Mouse (Mus musculus) thymus, adult 18-20 months (tissue): ENCODE data around the gene Slc35a5.

Source experiments
- DNase-seq, 2 experiments: peaks; one replicate each; pipeline ENCODE4 v3.0.0; 2022; ENCODE audit warnings: mixed read lengths in 2 of 2

The Slc35a5 gene

DNA sequence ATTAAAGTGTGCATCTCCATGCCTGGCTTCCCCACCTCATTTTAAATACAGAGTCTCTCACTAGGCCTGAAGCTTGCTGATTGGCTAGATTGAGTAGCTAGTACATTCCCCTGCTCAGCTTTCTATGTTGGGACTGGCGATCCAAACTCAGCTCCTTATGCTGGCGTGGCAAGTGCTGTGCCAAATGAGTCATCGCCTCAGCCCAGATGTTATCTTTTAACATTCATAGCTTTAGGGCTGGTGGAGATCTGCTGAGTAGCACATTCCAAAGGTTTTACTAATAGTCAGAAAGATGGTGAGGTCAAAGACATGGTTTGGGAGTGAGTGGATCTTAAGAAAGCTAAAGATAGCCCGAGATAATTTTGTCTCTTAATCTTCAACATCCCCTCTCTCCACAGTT is 48.0 kb downstream of the Slc35a5 start:
- DNase-seq, result no peak

DNA sequence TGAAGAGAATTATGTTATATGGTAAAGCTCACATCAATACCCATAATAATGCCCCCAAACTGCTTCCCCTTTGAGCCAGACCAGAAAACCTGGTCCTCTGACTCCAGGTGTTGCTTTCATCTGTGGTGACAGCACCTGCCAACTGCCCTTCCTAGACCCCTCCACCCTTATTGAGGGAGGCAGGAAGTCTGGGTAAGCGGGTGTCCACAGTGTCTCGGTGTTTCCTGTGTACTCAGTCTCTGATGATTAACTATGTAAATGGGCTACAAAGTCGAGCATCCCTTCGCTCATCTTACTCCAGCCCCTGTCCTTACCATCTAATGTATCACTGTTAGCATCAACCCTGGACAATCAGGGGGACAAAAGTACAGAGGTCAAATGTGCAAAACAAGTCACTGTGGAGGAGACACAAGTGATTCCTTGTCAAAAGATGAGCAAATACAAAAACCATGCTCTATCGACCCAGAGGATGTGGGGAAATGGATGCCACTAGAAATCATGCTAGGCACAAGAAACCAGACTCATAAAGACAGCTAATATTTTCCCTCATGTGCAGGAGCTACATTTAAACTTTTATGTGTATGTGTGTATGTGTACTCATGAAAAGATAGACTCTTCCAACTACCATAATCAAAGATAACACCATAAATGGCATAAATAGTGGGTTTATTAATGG is 50.2 kb downstream of the Slc35a5 start:
- no peak for DNase-seq

DNA sequence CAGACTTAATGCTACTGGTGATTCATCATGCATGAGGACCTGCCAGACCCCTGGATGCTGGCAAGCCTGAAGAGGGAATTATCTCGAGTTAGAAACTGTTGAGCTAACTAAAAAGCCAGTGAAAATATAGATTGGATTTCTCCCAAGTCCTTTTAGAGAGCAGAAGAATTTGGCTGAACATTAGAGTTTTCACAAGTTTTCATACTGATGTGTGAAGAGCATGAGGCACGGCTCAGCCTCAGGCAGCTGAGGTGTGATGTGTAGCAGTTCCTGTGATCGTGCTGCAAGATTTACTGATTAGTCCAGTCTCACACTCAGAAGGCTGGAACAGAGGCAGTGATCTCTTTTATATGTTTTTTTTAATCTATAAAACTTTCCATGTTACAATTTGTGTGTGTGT is 53.5 kb downstream of the Slc35a5 start:
- DNase-seq, result no peak

DNA sequence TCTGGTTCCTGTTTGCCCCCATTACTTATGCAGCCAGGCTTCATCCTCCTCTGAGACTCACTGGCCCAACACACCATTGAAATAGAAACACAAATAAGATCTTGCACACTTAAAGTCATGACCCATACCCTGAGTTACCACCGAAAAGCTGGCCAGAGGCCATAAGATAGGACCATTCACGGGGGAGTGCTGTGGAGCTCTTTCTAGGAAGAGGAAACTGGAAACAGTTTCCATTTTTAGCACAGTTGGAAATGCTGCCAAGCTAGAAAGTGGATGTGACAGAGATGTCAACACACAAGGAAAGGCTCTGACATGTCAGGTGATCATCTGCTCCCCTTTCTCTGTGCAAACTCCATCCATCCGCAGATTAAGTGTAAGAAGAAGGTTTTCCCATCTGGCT is 57.6 kb downstream of the Slc35a5 start:
- DNase-seq, result no peak

DNA sequence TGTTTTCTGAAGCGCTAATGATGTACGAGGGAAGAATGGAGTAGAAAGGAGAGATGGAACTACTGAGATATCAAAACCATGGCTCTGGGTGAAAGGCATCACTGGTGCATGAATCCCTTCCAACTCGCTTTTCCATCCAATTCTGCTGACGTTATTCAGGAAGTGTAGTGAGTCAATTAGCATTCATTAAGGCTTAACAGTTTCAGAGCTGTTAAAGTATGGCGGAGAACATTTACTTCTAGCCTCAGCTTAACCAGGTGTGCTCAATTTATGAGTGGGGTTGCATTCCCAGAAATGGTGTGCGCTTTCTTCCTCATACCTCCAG is 59.7 kb downstream of the Slc35a5 start:
- no peak for DNase-seq

DNA sequence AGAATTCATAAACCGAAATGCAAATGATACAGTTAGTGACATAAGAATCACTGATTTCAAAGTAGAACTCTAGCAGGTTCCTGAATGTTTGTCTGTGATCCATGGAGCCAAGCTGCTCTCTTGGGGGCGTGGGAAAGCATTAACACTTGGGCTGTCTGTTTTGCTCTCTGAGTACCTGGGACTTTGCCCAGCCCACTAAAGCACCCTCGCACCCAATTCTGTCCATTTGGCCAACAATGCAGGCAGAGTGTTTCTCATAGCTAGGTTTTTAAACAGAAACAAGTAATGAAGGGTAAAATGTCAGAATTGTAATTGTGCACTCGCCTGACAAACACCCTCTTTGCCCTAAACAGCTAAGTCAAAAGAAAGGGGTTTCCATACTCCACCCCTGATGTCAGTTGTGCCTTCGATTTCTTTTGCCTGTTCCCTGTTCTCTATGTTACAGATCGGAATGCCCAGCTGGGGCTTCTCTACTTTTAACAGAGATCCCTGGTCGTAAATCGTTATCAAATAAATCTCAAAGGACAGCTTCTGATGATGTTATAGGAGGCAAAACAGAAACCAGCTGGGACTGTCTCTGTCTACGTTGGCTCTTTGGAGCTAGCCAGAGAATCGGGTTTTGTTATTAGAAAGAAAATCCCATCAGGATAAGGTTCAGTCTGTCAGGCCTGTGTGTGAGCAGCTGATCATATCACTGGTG is 60.2 kb downstream of the Slc35a5 start:
- no peak for DNase-seq

DNA sequence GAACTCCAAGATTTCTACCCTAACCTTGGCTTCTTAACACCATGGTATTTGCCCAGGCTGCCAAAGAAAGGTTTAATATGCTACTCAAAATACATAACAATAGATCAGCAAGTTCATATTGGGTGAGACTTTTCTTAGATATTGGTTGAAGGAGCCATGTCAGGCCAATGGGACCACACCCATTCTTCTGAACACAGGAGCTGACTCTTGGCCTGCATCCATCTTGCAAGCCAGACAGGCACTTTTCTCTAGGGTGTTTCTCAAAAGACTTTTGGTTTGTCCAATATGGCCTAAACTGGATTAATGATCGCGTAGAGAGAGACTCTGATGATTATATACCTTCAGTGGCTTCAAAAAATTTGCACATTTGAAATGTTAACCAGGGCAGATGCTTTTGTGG is 61.0 kb downstream of the Slc35a5 start:
- no peak for DNase-seq

DNA sequence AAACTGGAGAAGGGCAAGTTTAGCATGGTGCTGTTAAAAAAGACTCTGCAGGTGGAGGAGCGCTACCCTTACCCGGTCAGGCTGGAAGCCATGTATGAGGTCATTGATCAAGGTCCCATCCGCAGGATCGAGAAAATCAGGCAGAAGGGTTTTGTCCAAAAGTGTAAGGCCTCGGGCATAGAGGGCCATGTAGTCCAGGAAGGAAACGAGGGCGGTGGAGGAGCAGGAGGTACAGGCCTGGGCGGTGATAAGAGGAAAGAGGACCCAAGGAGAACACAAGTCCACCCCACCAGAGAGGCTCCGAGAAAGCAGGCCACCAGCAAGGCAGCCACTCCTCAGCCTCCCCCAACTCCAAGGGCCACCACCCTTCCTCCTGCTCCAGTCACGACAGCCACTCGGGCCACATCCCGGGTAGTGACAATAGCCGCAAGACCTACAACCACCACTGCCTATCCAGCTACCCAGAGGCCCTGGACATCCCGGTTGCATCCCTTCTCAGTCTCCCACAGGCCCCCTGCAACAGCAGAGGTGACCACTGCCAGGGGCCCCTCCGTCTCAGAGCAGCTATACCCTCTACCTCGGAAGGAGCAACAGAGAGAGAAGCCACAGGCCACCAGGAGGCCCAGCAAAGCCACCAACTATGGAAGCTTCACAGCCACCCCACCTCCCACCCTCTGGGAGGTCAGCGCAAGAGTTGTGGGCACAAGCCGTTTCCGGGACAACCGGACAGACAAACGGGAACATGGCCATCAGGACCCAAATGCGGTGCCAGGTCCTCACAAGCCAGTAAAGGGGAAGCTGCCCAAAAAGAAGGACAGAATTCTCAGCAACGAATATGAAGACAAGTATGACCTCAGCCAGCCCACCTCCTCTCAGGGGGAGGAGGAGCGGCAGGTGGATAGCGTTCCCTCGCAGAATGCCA is 62.7 kb downstream of the Slc35a5 start:
- DNase-seq, result no peak

DNA sequence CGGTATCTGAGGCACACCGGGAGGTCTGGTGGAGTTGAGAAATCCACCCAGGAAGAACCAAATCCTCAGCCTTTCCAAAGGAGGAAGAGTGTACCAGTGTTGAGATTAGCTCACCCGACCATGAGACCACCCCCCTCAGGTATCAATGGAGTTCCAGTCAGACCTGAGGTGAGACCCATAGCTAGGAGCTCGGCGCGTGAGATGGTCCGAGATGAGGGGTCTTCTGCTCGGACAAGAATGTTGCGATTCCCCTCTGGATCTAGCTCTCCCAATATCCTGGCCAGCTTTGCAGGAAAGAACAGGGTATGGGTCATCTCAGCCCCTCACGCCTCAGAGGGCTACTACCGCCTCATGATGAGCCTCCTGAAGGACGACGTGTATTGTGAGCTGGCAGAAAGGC is 63.5 kb downstream of the Slc35a5 start:
- no peak for DNase-seq

DNA sequence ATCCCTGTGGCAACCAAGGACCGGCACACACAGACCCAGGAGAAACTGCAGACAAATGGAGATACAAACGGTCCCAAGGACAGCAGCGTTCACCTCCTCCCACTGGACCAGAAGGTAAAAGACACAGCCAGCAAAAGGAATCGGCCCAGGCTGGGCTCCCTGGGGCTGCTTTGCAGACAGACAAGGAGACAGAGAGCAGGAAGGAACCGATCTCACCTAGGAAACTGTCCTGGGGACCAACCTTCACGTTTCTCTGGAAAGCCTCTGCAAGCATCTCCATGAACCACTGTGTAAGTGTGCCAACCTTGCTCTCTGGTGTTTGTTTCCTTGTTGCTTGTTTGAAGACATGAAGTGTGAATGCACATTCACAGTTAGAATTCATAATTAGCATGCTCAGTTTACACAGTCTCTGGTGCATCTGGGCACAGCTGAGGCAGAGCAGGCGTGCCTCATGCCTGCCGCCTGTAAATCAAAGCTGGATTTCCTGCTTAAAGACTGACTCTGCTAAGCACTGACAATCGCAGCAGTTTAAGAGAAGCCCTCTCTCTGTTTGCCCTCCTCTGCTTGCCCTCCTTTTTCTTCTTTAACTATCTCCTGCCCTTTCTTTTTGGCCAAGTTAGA is 64.3 kb downstream of the Slc35a5 start:
- no peak for DNase-seq

DNA sequence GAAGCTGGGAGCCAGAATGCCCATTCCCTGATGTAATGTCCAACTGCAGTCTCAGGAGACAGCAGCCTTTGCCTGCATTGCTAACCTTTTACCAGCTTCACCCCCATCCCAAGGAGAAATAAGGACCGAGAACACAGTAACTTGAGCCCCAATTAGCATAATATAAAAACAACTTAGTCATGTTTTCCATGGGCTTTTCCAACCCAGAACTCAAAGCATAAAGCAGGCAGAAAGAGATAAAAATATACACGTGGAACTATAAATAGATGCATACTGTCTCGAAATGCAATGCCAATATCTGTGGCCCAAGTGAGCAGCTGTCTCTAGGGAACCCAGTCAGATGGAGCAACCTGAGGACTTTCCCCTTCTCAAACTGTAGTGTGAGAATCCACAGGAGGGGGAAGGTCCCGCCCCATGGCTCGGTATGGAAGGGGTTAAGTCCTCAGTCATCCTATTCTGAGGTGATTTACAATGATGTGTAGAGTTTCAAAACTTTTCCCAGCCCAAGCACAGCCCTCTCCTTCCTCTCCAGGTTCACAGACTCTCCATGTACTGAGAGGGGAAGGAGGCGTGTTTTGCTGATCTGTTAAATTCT is 65.3 kb downstream of the Slc35a5 start, which contains the start of gene Ccdc80:
Gene Ccdc80 (plus strand): TSS at position 266 of the 595 bp plus-strand sequence.
- no peak for DNase-seq

DNA sequence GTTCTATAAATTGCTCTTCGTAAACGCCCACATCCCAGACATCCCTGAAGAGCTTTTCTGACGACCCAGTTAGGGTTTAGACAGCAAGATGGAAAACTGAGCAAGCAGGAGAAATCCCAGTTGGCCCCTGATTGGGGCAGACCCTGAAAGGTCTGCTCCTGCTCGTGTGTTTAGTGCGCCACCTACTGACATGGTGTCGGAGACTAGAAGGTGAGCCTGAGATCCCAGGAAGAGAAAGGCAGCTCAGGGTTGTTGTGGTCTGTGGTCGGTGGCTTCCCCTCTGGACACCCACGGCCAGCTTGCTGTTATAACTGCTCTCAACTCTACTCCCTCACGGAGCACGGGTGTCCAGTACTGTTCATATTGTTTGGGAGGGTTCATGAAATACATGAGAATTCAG is 68.5 kb downstream of the Slc35a5 start:
- DNase-seq, result peak; percentile 27 to 37
